Mouse (Mus musculus) liver, embryonic 13.5 days (tissue): ENCODE results near the gene Olfr202. TPM values are rescaled to one million over a fixed set of nuclear protein-coding genes. Genes with fewer than 3 reads are reported as not detected.

Source experiments
- polyA plus RNA-seq: library from polyadenylated mRNA; unstranded; fragments of >200 nt; fragmentation: Nextera tagmentation; extraction: Ambion mirVana; gene quantifications from 2 replicates; pipeline ENCODE4 v1.2.1, GENCODE M21; 2015

The Olfr202 gene
- polyA plus RNA-seq, 1 experiment from 2014 or later = not detected

Other genes with a start within 250 kb of the Olfr202 start
- gene Olfr187, start 247.0 kb downstream of the Olfr202 start, polyA plus RNA-seq = not detected in 2 replicates
- not detected in 2 replicates for gene Olfr190, start 208.8 kb downstream of the Olfr202 start, polyA plus RNA-seq
- gene Olfr191, start 197.0 kb downstream of the Olfr202 start, polyA plus RNA-seq = not detected in 2 replicates
- not detected in 2 replicates for gene Olfr193, start 174.9 kb downstream of the Olfr202 start, polyA plus RNA-seq
- not detected in 2 replicates for gene Olfr194, start 165.7 kb downstream of the Olfr202 start, polyA plus RNA-seq
- not detected in 2 replicates for gene Olfr195, start 139.7 kb downstream of the Olfr202 start, polyA plus RNA-seq
- gene Olfr196, start 116.3 kb downstream of the Olfr202 start, polyA plus RNA-seq = not detected in 2 replicates
- not detected in 2 replicates for gene Olfr198, start 83.3 kb downstream of the Olfr202 start, polyA plus RNA-seq
- not detected in 2 replicates for gene Olfr199, start 67.0 kb downstream of the Olfr202 start, polyA plus RNA-seq
- gene Olfr201, start 14.2 kb downstream of the Olfr202 start, polyA plus RNA-seq = 0.15 and 0.31 TPM in 2 replicates
- gene Olfr203, start 12.1 kb upstream of the Olfr202 start, polyA plus RNA-seq = not detected in 2 replicates
- not detected in 2 replicates for gene Olfr204, start 31.5 kb upstream of the Olfr202 start, polyA plus RNA-seq
- gene Olfr205, start 44.3 kb upstream of the Olfr202 start, polyA plus RNA-seq = not detected in 2 replicates
- gene Olfr206, start 62.5 kb upstream of the Olfr202 start, polyA plus RNA-seq = not detected in 2 replicates
- gene Olfr209, start 77.2 kb upstream of the Olfr202 start, polyA plus RNA-seq = not detected in 2 replicates
- not detected in 2 replicates for gene Gabrr3, start 120.5 kb upstream of the Olfr202 start, polyA plus RNA-seq
- 23.0 and 25.3 TPM in 2 replicates for gene Riox2, start 185.0 kb upstream of the Olfr202 start, polyA plus RNA-seq